Mouse (Mus musculus) inflammation-experienced regulatory T-cells, adult 16 weeks (primary cell): ENCODE results near the gene Scn8a. TPM values are rescaled to one million over a fixed set of nuclear protein-coding genes. Genes with fewer than 3 reads are reported as not detected.

Source experiments
- polyA plus RNA-seq: library from polyadenylated mRNA; unstranded; fragments of 100-300 nt; shearing (Covaris generic); gene quantifications from one replicate; pipeline ENCODE4 v1.2.1, GENCODE M21; 2017

Scn8a gene
- not detected for polyA plus RNA-seq

DNA sequence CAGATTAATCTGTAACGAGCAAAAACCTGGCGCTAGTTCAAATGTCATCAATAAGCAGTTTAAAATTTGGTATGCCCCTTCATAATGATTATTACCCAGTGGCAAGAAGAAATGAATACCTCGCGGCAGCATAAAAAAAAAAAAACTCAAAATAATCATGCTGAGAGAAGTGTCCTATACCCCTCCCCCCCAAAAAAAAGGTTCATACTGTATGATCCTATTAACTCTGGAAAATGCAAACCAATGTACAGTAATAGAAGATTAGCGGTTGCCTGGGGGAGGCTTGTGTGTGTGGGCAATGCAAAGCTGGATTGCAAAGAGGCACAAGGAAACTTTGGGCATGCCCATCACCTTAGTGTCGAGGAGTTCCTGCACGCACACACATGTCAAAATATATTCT is at the start of gene Scn8a:
Scn8a (plus strand) TSS at position 301 of the 400 bp plus-strand sequence.

DNA sequence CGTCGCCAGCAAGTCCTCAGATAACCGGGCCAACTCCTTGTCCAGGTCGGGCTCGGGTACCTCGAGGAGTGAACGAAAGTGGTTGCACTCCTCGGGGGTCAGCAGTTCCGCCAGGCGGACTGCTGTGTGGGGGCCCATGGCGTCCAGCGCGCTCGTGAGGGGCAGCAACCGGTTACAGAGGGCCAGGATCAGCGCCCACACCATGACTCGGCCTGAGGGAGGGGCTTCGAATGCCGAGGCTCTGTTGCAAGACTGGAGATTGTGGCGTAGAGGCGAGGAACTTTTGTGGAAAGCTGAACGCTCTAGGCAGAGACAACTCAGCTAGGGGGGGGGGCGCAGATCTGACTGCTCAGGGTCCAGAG is 177.5 kb downstream of the Scn8a start, which contains the start of gene Gm47841:
Gm47841 (minus strand) TSS at position 204 of the 362 bp plus-strand sequence.

DNA sequence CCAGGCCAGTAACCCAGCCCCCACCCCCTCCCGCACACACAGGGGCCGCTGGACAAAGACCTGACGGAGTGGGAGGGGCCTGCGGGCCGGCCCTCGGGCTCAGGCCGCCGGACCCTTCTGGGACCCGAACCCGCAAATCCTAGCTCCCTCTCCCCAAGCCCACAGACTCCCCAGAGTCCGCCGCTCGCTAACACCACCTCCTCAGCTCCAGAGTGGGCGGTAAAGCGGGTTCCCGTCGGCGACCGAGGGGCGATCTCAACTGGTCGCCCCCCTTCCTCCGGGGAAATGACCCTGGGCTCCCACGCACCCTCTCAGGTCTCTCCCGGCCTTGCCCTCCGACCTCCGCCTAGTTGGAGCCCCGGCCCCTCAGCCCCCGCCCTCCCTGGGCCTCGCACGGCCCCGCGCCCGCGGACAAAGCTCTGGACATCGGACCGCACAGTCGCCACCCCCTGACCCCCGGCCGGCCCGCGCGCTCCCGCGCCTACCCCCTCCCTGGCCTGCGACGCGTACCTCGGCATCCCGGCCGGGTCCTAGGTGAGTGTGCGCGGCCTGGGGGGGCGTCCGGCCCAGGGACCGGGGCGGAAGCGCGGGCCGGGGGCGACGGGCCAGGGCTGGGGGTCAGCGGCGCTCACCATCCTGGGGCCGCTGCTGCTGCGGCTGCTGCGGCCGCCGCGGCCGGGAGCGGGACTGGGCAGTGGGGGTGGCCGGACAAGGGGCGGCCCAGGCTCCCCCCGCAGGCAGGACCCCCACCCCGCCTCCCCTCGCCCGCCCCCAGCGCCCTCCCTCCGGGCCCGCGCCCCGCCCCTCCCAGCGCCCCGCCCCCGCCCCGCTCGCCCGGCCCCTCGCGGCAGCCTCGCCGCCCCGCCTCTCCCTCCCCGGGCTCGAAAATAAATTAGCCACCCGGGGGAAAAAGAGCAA is 208.4 kb downstream of the Scn8a start, which contains the start of gene Fignl2:
Fignl2 (minus strand) TSS at position 755 of the 918 bp plus-strand sequence.

Other genes starting within 250 kb of the Scn8a start
- gene Smagp, start 232.9 kb upstream of the Scn8a start, polyA plus RNA-seq: 0.32 TPM
- gene Bin2, start 200.3 kb upstream of the Scn8a start, polyA plus RNA-seq: 710 TPM
- gene Cela1, start 181.9 kb upstream of the Scn8a start, polyA plus RNA-seq: 10.9 TPM
- 189 TPM for gene Galnt6, start 140.5 kb upstream of the Scn8a start, polyA plus RNA-seq
- 23.7 TPM for gene Slc4a8, start 108.1 kb upstream of the Scn8a start, polyA plus RNA-seq
- not detected for gene Gm47841, start 177.5 kb downstream of the Scn8a start, polyA plus RNA-seq
- not detected for gene Fignl2, start 208.7 kb downstream of the Scn8a start, polyA plus RNA-seq
- gene Ankrd33, start 245.9 kb downstream of the Scn8a start, polyA plus RNA-seq: not detected